Mouse (Mus musculus) midbrain, embryonic 15.5 days (tissue): ENCODE measurements around the gene Sap18b. TPM values are rescaled to one million over a fixed set of nuclear protein-coding genes. Genes with fewer than 3 reads are reported as not detected.
A peak's percentile ranks its signal among the peaks of the same experiment; 100 is the strongest.

Source experiments
- ATAC-seq: fragments of 200-750 bp; cut with Nextera tagmentation; replicated peaks from 2 replicates; pipeline ENCODE4 v1.8.0; 2017; ENCODE audit warnings: moderate TSS enrichment
- H3K27ac ChIP-seq: fragments of 300-500 bp; sonication (generic); 2 replicates; pipeline ENCODE4 v1.5.1; 2015; ENCODE audit warnings: mild to moderate bottlenecking, inconsistent platforms
- H3K27me3 ChIP-seq: fragments of 300-500 bp; sonication (generic); replicated peaks from 2 replicates; pipeline ENCODE4 v1.6.1; 2015; ENCODE audit warnings: inconsistent platforms
- H3K36me3 ChIP-seq: fragments of 300-500 bp; sonication (generic); replicated peaks from 2 replicates; pipeline ENCODE4 v1.6.1; 2015; ENCODE audit warnings: inconsistent platforms
- H3K4me1 ChIP-seq: fragments of 300-500 bp; sonication (generic); 2 replicates; pipeline ENCODE4 v1.6.1; 2015; ENCODE audit warnings: inconsistent platforms
- H3K4me2 ChIP-seq: fragments of 300-500 bp; sonication (generic); 2 replicates; pipeline ENCODE4 v1.6.1; 2015; ENCODE audit warnings: inconsistent platforms, mild to moderate bottlenecking, moderate library complexity
- H3K4me3 ChIP-seq: fragments of 300-500 bp; sonication (generic); 2 replicates; pipeline ENCODE4 v1.5.1; 2015; ENCODE audit warnings: mild to moderate bottlenecking, inconsistent platforms
- H3K9ac ChIP-seq: fragments of 300-500 bp; sonication (generic); 2 replicates; pipeline ENCODE4 v1.6.1; 2015; ENCODE audit warnings: mild to moderate bottlenecking, inconsistent platforms
- H3K9me3 ChIP-seq: fragments of 300-500 bp; sonication (generic); 2 replicates; pipeline ENCODE4 v1.6.1; 2016; ENCODE audit warnings: inconsistent platforms
- WGBS: fragments of 180-500 bp; shearing (Covaris S2); methylation state at CpG from one replicate; pipeline ENCODE4 v1.1.7; 2015; ENCODE audit warnings: mixed read lengths; 5-methylcytosine and 5-hydroxymethylcytosine counted together
- polyA plus RNA-seq: library from polyadenylated mRNA; unstranded; fragments of >200 nt; fragmentation: Nextera tagmentation; extraction: Ambion mirVana; gene quantifications from 2 replicates; pipeline ENCODE4 v1.2.1, GENCODE M21; 2015

Gene Sap18b
- polyA plus RNA-seq, 1 experiment from 2014 or later, result 196 TPM

- Histone ChIP-seq H3K27me3 (no peaks in the 10 kb centered on the region), H3K4me3 (no peak overlapping the region), H3K27ac (no peak overlapping the region), H3K36me3 (no peaks in the 10 kb centered on the region), H3K4me2 (no peak overlapping the region), H3K4me1 (peaks cover 11% of the 10 kb centered on the region), H3K9me3 (no peaks in the 10 kb centered on the region), H3K9ac (no peak overlapping the region)
- 81% methylated on average over 3 of the region's 3 CpGs for WGBS
- ATAC-seq, result no peak
Measured at GRCm38 (mm10) chr8:95830144-95830543, 5.0 kb downstream of the Sap18b start.

GRCm38 (mm10) chr8:95832603-95833434, 7.7 kb downstream of the Sap18b start:
- H3K4me3 ChIP-seq, result peak overlapping the region; percentile 33
- ATAC-seq, result peak; percentile 85
- WGBS, result 13% methylated on average over 16 of the region's 16 CpGs

GRCm38 (mm10) chr8:95833435-95833984, 8.4 kb downstream of the Sap18b start:
- Histone ChIP-seq H3K4me3 (peak overlapping the region; percentile 33), H3K4me1 (peaks cover 11% of the 10 kb centered on the region), H3K27me3 (no peaks in the 10 kb centered on the region), H3K9me3 (no peaks in the 10 kb centered on the region), H3K4me2 (peak overlapping the region; percentile 46), H3K27ac (no peak overlapping the region), H3K36me3 (0 out of 2 replicates have a peak, but pooled peaks cover 3% of the 10 kb centered on the region), H3K9ac (peak overlapping the region; percentile 23)
- WGBS, result under 1% methylated on average over 16 of the region's 16 CpGs
- ATAC-seq, result peak; percentile 60

More at GRCm38 (mm10) chr8:95832603-95833434, 7.7 kb downstream of the Sap18b start:
- Histone ChIP-seq H3K27ac (no peak overlapping the region), H3K9me3 (no peaks in the 10 kb centered on the region), H3K36me3 (0 out of 2 replicates have a peak, but pooled peaks cover 3% of the 10 kb centered on the region), H3K9ac (peak overlapping the region; percentile 23; the same call in 1 of the 2 replicates), H3K4me1 (peaks cover 11% of the 10 kb centered on the region), H3K27me3 (no peaks in the 10 kb centered on the region), H3K4me2 (peak overlapping the region; percentile 46)

- Histone ChIP-seq H3K4me3 (no peak overlapping the region), H3K9me3 (no peaks in the 10 kb centered on the region), H3K27ac (no peak overlapping the region), H3K27me3 (no peaks in the 10 kb centered on the region), H3K4me2 (no peak overlapping the region), H3K4me1 (peaks cover 11% of the 10 kb centered on the region), H3K36me3 (peaks cover 15% of the 10 kb centered on the region; the same call in 1 of the 2 replicates), H3K9ac (no peak overlapping the region)
- ATAC-seq, result no peak
- 82% methylated on average over 4 of the region's 4 CpGs for WGBS
Measured at GRCm38 (mm10) chr8:95835891-95836290, 10.7 kb downstream of the Sap18b start.

- Histone ChIP-seq H3K36me3 (peaks cover 19% of the 10 kb centered on the region; the same call in 1 of the 2 replicates), H3K9me3 (no peaks in the 10 kb centered on the region), H3K4me1 (peaks cover 11% of the 10 kb centered on the region), H3K27me3 (no peaks in the 10 kb centered on the region), H3K4me3 (no peak overlapping the region), H3K4me2 (no peak overlapping the region), H3K27ac (no peak overlapping the region), H3K9ac (no peak overlapping the region)
- 93% methylated on average over 10 of the region's 10 CpGs for WGBS
- ATAC-seq, result no peak
Measured at GRCm38 (mm10) chr8:95837266-95837665, 12.1 kb downstream of the Sap18b start.

GRCm38 (mm10) chr8:95839289-95839688, 14.1 kb downstream of the Sap18b start:
- Histone ChIP-seq H3K9ac (no peak overlapping the region), H3K27me3 (no peaks in the 10 kb centered on the region), H3K4me3 (no peak overlapping the region), H3K27ac (no peak overlapping the region), H3K9me3 (no peaks in the 10 kb centered on the region), H3K4me2 (no peak overlapping the region), H3K36me3 (peaks cover 29% of the 10 kb centered on the region; the same call in 1 of the 2 replicates), H3K4me1 (no peaks in the 10 kb centered on the region)
- no peak for ATAC-seq
- 95% methylated on average over 4 of the region's 4 CpGs for WGBS

GRCm38 (mm10) chr8:95841436-95841835, 16.3 kb downstream of the Sap18b start:
- no peak for ATAC-seq
- Histone ChIP-seq H3K9ac (no peak overlapping the region), H3K4me2 (no peak overlapping the region), H3K27ac (no peak overlapping the region), H3K4me1 (no peaks in the 10 kb centered on the region), H3K27me3 (no peaks in the 10 kb centered on the region), H3K4me3 (no peak overlapping the region), H3K36me3 (peaks cover 34% of the 10 kb centered on the region; the same call in 1 of the 2 replicates), H3K9me3 (no peaks in the 10 kb centered on the region)
- 91% methylated on average over 15 of the region's 15 CpGs for WGBS

- Histone ChIP-seq H3K4me1 (no peaks in the 10 kb centered on the region), H3K27me3 (no peaks in the 10 kb centered on the region), H3K9me3 (no peaks in the 10 kb centered on the region), H3K4me2 (no peak overlapping the region), H3K36me3 (peaks cover 38% of the 10 kb centered on the region; the same call in 1 of the 2 replicates), H3K4me3 (no peak overlapping the region), H3K9ac (no peak overlapping the region), H3K27ac (no peak overlapping the region)
- 95% methylated on average over 6 of the region's 6 CpGs for WGBS
- ATAC-seq, result no peak
Measured at GRCm38 (mm10) chr8:95843968-95844367, 18.8 kb downstream of the Sap18b start.

- Histone ChIP-seq H3K36me3 (peaks cover 33% of the 10 kb centered on the region; the same call in 1 of the 2 replicates), H3K4me3 (no peak overlapping the region), H3K4me1 (no peaks in the 10 kb centered on the region), H3K27me3 (no peaks in the 10 kb centered on the region), H3K4me2 (no peak overlapping the region), H3K9me3 (no peaks in the 10 kb centered on the region), H3K27ac (no peak overlapping the region), H3K9ac (no peak overlapping the region)
- 90% methylated on average over 7 of the region's 7 CpGs for WGBS
- ATAC-seq, result no peak
Measured at GRCm38 (mm10) chr8:95845026-95845425, 19.9 kb downstream of the Sap18b start.

- no peak overlapping the region for H3K27ac ChIP-seq
- no peak overlapping the region for H3K4me2 ChIP-seq
- no peak overlapping the region for H3K4me3 ChIP-seq
- 84% methylated on average over 24 of the region's 24 CpGs for WGBS
- peaks cover 10% of the 10 kb centered on the region for H3K4me1 ChIP-seq
- no peak for ATAC-seq
- peaks cover 19% of the 10 kb centered on the region; the same call in 1 of the 2 replicates for H3K36me3 ChIP-seq
- H3K9me3 ChIP-seq, result no peaks in the 10 kb centered on the region
- H3K27me3 ChIP-seq, result no peaks in the 10 kb centered on the region
- no peak overlapping the region for H3K9ac ChIP-seq
Measured at GRCm38 (mm10) chr8:95848061-95848551, 23.0 kb downstream of the Sap18b start.

- no peaks in the 10 kb centered on the region for H3K9me3 ChIP-seq
- 93% methylated on average over 19 of the region's 19 CpGs for whole genome bisulfite sequencing
- no peak overlapping the region for H3K9ac ChIP-seq
- no peak for ATAC-seq
- no peaks in the 10 kb centered on the region for H3K27me3 ChIP-seq
- no peak overlapping the region for H3K27ac ChIP-seq
- H3K4me1 ChIP-seq, result peaks cover 10% of the 10 kb centered on the region
- no peak overlapping the region for H3K4me3 ChIP-seq
- peaks cover 12% of the 10 kb centered on the region; the same call in 1 of the 2 replicates for H3K36me3 ChIP-seq
- no peak overlapping the region for H3K4me2 ChIP-seq
Measured at GRCm38 (mm10) chr8:95848734-95849464, 23.8 kb downstream of the Sap18b start.

- Histone ChIP-seq H3K4me3 (no peak overlapping the region), H3K27me3 (no peaks in the 10 kb centered on the region), H3K36me3 (0 out of 2 replicates have a peak, but pooled peaks cover 12% of the 10 kb centered on the region), H3K27ac (no peak overlapping the region), H3K4me1 (peaks cover 10% of the 10 kb centered on the region), H3K4me2 (no peak overlapping the region), H3K9me3 (no peaks in the 10 kb centered on the region), H3K9ac (no peak overlapping the region)
- no peak for ATAC-seq
- 96% methylated on average over 2 of the region's 2 CpGs for WGBS
Measured at GRCm38 (mm10) chr8:95850326-95850725, 25.2 kb downstream of the Sap18b start.
